Mouse (Mus musculus) heart, postnatal 0 days (tissue): ENCODE measurements at regions not wholly inside any gene's neighbourhood (a gene's known extent, or its start where the extent isn't known, plus 50 kb on each side); places are given as distances from the start of the nearest gene placed in this dataset.

Experiments used
- CTCF ChIP-seq: IDR thresholded peaks from 2 replicates; pipeline ENCODE4 v1.5.1; 2016; ENCODE audit warnings: antibody characterized with exemption, control low read depth, low read depth
- EP300 ChIP-seq: IDR thresholded peaks from 2 replicates; pipeline ENCODE4 v1.6.1; 2016; ENCODE audit warnings: antibody characterized with exemption, low read depth

GRCm38 (mm10) chr14:40308316-40308715, 584.8 kb downstream of the Sh2d4b start:
- TF ChIP-seq CTCF: no peak
- no peak for TF ChIP-seq EP300
